Mouse (Mus musculus) C2C12 (cell line): ENCODE results near the gene F7.

Experiments
- CTCF ChIP-seq: IDR thresholded peaks from one replicate; pipeline ENCODE4 v1.5.1; 2011; ENCODE audit not compliant: control insufficient read depth, insufficient read depth, insufficient read length
- MAX ChIP-seq: IDR thresholded peaks from one replicate; pipeline ENCODE4 v1.6.1; 2011; ENCODE audit warnings: mild to moderate bottlenecking, control low read depth
- USF1 ChIP-seq: IDR thresholded peaks from one replicate; pipeline ENCODE4 v1.6.1; 2011; ENCODE audit warnings: low read depth, mild to moderate bottlenecking, control low read depth, moderate library complexity

GRCm38 (mm10) chr8:13063112-13063511, 37.3 kb downstream of the F7 start:
- no peak for TF ChIP-seq USF1
- no peak for TF ChIP-seq CTCF
- TF ChIP-seq MAX, result no peak
